11 mouse cellular contexts compared by ENCODE assay signal in the genomic region with DNA sequence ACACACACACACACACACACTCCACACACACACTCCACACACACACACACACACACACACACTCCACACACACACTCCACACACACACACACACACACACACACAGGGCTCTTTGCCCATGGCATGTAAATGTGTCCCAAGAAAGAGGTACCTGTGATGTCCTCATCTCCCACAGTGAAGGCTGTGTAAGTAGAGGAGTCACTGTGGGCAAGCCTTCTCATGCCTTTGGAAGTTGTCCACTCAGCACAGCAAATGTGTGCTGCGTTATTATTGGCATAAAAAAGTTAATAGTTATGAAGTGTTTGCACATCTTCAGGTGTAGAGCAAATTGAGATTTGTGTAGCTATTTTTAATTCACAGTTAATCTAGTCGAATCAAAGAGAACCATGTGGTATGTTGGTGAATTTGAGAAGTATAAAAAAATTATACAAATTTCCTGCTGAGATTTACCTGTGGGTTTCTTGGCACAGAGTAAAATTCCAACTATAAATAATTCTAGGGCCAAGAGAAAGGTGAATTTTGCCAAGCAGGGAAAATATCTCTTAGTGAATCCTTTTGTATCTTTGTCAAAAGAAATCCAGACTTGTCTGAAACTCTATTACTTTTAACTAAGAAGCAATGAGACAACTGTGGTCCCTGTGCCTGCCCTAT.
"Had no signal": no experiment of that assay in that cellular context is flagged by ENCODE, and none has a peak within 500 bp of the region (broad histone marks: within the 10 kb centered on the region; RNA-seq: fewer than 3 reads in every experiment).

No protein-coding gene starts in this region.

- H3K9ac ChIP-seq: limb, embryonic 13.5 days; liver, embryonic 14.5 days; neural tube, embryonic 12.5 days had no signal

- DNase-seq: kidney, postnatal 14 days; left cerebral cortex, postnatal 4 days; lung, adult 18-20 months; lung, postnatal 4 days; midbrain, embryonic 14.5 days; thymus, adult 18-20 months; thymus, postnatal 14 days had no signal

- H3K36me3 ChIP-seq: limb, embryonic 13.5 days; midbrain, embryonic 10.5 days; neural tube, embryonic 12.5 days had no signal

- H3K4me2 ChIP-seq: limb, embryonic 13.5 days; neural tube, embryonic 12.5 days had no signal

- H3K4me3 ChIP-seq: limb, embryonic 13.5 days; midbrain, embryonic 10.5 days; neural tube, embryonic 12.5 days had no signal

- H3K27ac ChIP-seq: limb, embryonic 13.5 days; liver, embryonic 14.5 days; midbrain, embryonic 10.5 days; neural tube, embryonic 12.5 days had no signal

- H3K27me3 ChIP-seq: limb, embryonic 13.5 days; neural tube, embryonic 12.5 days had no signal

- H3K4me1 ChIP-seq: limb, embryonic 13.5 days; midbrain, embryonic 10.5 days; neural tube, embryonic 12.5 days had no signal

- H3K9me3 ChIP-seq: limb, embryonic 13.5 days; midbrain, embryonic 10.5 days; neural tube, embryonic 12.5 days had no signal
